Mouse (Mus musculus) heart, postnatal 0 days (tissue): ENCODE data around the gene Fnip1. TPM values are rescaled to one million over a fixed set of nuclear protein-coding genes. Genes with fewer than 3 reads are reported as not detected.
A peak's percentile ranks its signal among the peaks of the same experiment; 100 is the strongest.

ENCODE experiments used
- ATAC-seq: fragments of 200-750 bp; cut with Nextera tagmentation; 2 replicates; pipeline ENCODE4 v1.8.0; 2017; ENCODE audit warnings: low read depth, moderate number of reproducible peaks, moderate library complexity; ENCODE audit not compliant: insufficient read depth
- DNase-seq: peaks from one replicate; pipeline ENCODE4 v3.0.0-alpha.2; 2016; ENCODE audit warnings: low spot score
- H3K27ac ChIP-seq: fragments of 300-500 bp; sonication (generic); 2 replicates; pipeline ENCODE4 v1.5.1; 2014; ENCODE audit warnings: low read depth, mild to moderate bottlenecking
- H3K27me3 ChIP-seq: fragments of 300-500 bp; sonication (generic); 2 replicates; pipeline ENCODE4 v1.6.1; 2014; ENCODE audit warnings: low read length, mixed read lengths; ENCODE audit not compliant: control insufficient read depth, insufficient read depth
- H3K36me3 ChIP-seq: fragments of 300-500 bp; sonication (generic); replicated peaks from 2 replicates; pipeline ENCODE4 v1.6.1; 2014; ENCODE audit warnings: low read length, mixed read lengths; ENCODE audit not compliant: control insufficient read depth, insufficient read depth
- H3K4me1 ChIP-seq: fragments of 300-500 bp; sonication (generic); 2 replicates; pipeline ENCODE4 v1.6.1; 2014; ENCODE audit warnings: antibody characterized with exemption; ENCODE audit not compliant: control insufficient read depth, insufficient read depth
- H3K4me2 ChIP-seq: fragments of 300-500 bp; sonication (generic); 2 replicates; pipeline ENCODE4 v1.6.1; 2014; ENCODE audit warnings: low read depth, mild to moderate bottlenecking, low read length, moderate library complexity
- H3K4me3 ChIP-seq: fragments of 300-500 bp; sonication (generic); 2 replicates; pipeline ENCODE4 v1.5.1; 2014; ENCODE audit warnings: low read depth, low read length
- H3K9ac ChIP-seq: fragments of 300-500 bp; sonication (generic); replicated peaks from 2 replicates; pipeline ENCODE4 v1.6.1; 2014; ENCODE audit warnings: low read depth, low read length, mixed read lengths
- H3K9me3 ChIP-seq: fragments of 300-500 bp; sonication (generic); replicated peaks from 2 replicates; pipeline ENCODE4 v1.6.1; 2016; ENCODE audit warnings: low read length; ENCODE audit not compliant: control insufficient read depth
- CTCF ChIP-seq: IDR thresholded peaks from 2 replicates; pipeline ENCODE4 v1.5.1; 2016; ENCODE audit warnings: antibody characterized with exemption, control low read depth, low read depth
- EP300 ChIP-seq: IDR thresholded peaks from 2 replicates; pipeline ENCODE4 v1.6.1; 2016; ENCODE audit warnings: antibody characterized with exemption, low read depth
- WGBS: fragments of 180-500 bp; shearing (Covaris S2); extraction: QIAGEN DNeasy Blood & Tissue Kit; methylation state at CpG from one replicate; pipeline ENCODE4 v1.1.7; 2014; 5-methylcytosine and 5-hydroxymethylcytosine counted together
- polyA plus RNA-seq: library from polyadenylated mRNA; unstranded; fragments of >200 nt; fragmentation: Nextera tagmentation; extraction: Ambion mirVana; gene quantifications from 2 replicates; pipeline ENCODE4 v1.2.1, GENCODE M21; 2015
- total RNA-seq: library from RNA; depleted of rRNA; stranded (reverse); fragments of >200 nt; gene quantifications from 2 replicates; pipeline ENCODE4 v1.2.3, GENCODE M21; 2014; ENCODE audit warnings: low replicate concordance; rRNA removed

Gene Fnip1
- total and polyA plus RNA-seq, 2 experiments from 2014 or later = 8.8 to 27.2 TPM

DNA sequence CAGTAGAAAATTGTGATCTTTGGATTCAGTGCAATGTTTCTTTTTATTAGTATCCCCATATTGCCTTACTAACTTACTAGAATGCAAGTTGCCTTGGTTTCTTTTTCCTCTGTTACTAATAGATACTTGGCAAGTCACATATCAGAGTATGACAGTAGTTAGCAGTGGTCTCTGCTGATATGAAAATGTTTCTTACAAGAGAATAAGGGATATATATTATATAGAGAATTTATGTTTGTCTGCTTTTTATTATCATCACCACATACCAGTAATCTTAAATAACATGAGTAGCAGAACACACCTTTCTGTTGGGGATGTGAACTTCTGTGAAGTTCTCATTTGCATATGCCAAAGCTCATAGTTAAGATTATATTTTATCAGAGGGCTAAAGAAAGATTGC, 104.4 kb downstream of the Fnip1 start:
- Histone ChIP-seq H3K4me3 (no peak overlapping the region), H3K9ac (no peak overlapping the region)

DNA sequence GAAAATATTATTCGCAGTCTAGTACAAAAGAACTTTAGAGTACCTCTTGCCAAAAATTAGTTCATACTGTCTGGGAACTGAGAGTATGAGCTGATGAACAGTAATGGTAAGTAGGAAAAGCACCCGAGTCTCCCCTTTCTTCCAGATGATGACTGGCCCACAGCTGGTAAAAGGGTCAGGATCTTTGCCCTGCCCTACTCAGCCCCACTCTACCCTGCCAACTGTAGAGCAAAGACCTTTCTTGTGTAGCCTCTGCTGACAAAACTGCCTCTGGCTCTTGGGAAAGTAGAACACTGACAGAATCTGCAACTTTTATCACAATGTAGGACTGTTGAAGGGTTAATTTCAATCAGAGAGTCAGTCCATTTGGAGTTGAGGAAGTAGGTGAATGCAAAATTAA, 117.0 kb downstream of the Fnip1 start:
- no peak for TF ChIP-seq CTCF
- no peak overlapping the region for H3K27ac ChIP-seq
- 92% methylated on average over 2 of the region's 2 CpGs for WGBS

More for the DNA sequence above, 104.4 kb downstream of the Fnip1 start:
- ATAC-seq (no peak), DNase-seq (no peak)
- Histone ChIP-seq H3K9me3 (no peaks in the 10 kb centered on the region), H3K27ac (no peak overlapping the region), H3K27me3 (no peaks in the 10 kb centered on the region), H3K36me3 (no peaks in the 10 kb centered on the region), H3K4me1 (0 out of 2 replicates have a peak, but pooled peaks cover 9% of the 10 kb centered on the region), H3K4me2 (no peak overlapping the region)
- no peak for TF ChIP-seq EP300
- TF ChIP-seq CTCF = no peak

DNA sequence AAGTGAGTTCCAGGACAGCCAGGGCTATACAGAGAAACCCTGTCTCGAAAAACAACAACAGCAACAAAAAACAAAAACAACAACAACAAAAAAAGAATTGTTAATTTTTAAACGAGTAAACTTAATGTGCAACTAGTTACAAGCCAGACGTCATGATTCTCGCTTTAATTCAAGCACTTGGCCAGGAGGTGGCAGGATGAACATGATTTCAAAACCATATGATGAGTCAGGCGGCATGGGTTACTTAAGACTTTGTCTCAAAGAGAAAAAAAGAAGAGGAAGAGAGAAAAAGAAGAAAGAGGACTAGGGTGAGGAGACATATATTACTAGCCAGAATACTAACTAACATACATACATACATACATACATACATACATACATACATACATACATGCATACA, 124.8 kb downstream of the Fnip1 start:
- no peaks in the 10 kb centered on the region for H3K9me3 ChIP-seq
- H3K9ac ChIP-seq = no peak overlapping the region
- no peak overlapping the region for H3K4me3 ChIP-seq
- WGBS = 74% methylated on average over 5 of the region's 5 CpGs
- H3K4me1 ChIP-seq = no peaks in the 10 kb centered on the region
- no peak for ATAC-seq
- H3K27ac ChIP-seq = no peak overlapping the region
- DNase-seq = peak; percentile 38
- no peaks in the 10 kb centered on the region for H3K27me3 ChIP-seq
- H3K4me2 ChIP-seq = no peak overlapping the region
- H3K36me3 ChIP-seq = no peaks in the 10 kb centered on the region
- TF ChIP-seq CTCF = peak; percentile 42
- TF ChIP-seq EP300 = no peak

More for the DNA sequence above, 117.0 kb downstream of the Fnip1 start:
- Histone ChIP-seq H3K4me3 (no peak overlapping the region), H3K36me3 (no peaks in the 10 kb centered on the region), H3K9me3 (no peaks in the 10 kb centered on the region), H3K4me2 (no peak overlapping the region), H3K9ac (no peak overlapping the region), H3K4me1 (no peaks in the 10 kb centered on the region), H3K27me3 (no peaks in the 10 kb centered on the region)
- ATAC-seq (no peak), DNase-seq (no peak)

Other genes with a start within 250 kb of the Fnip1 start
- not detected in 2 replicates for gene Csf2, start 188.5 kb upstream of the Fnip1 start, total RNA-seq
- not detected in 2 replicates for gene Csf2, start 188.5 kb upstream of the Fnip1 start, polyA plus RNA-seq
- not detected in 2 replicates for gene Il3, start 170.9 kb upstream of the Fnip1 start, total RNA-seq
- gene Il3, start 170.9 kb upstream of the Fnip1 start, polyA plus RNA-seq = not detected in 2 replicates
- gene Acsl6, start 134.4 kb upstream of the Fnip1 start, total RNA-seq = 0.04 and 0.97 TPM in 2 replicates
- 0.32 and 0.51 TPM in 2 replicates for gene Acsl6, start 134.4 kb upstream of the Fnip1 start, polyA plus RNA-seq
- gene Meikin, start 67.5 kb upstream of the Fnip1 start, total RNA-seq = not detected in 2 replicates
- not detected in 2 replicates for gene Meikin, start 67.5 kb upstream of the Fnip1 start, polyA plus RNA-seq
- 18.1 and 22.3 TPM in 2 replicates for gene Rapgef6, start 84.6 kb downstream of the Fnip1 start, total RNA-seq
- 17.0 and 17.5 TPM in 2 replicates for gene Rapgef6, start 84.6 kb downstream of the Fnip1 start, polyA plus RNA-seq